Comparison of ENCODE assay signal across 8 mouse cellular contexts in genomic region chr1:133034091-133034460, GRCm38 (mm10). TPM values are rescaled to one million over a fixed set of nuclear protein-coding genes. Genes with fewer than 3 reads are reported as not detected.
DNase-seq lines count a peak whose midpoint lies in the region; ATAC-seq lines count a peak whose summit lies in the region.

No protein-coding gene starts in this region.

- DNase-seq in urinary bladder, postnatal 25 days (ENCODE audit: low spot score), result peak; percentile 30
- DNase-seq in urinary bladder, adult 2 months (ENCODE audit: low spot score), result no peak
- DNase-seq in cerebellum, postnatal 25 days, result peak; percentile 66 to 74
- peak; percentile 27 to 37 for DNase-seq in gastrocnemius, postnatal 36 days
- DNase-seq in liver, result peak; percentile 71

- no peaks in the 10 kb centered on the region for H3K27me3 ChIP-seq in intestine, embryonic 15.5 days (replicated peaks)
- no peaks in the 10 kb centered on the region for H3K27me3 ChIP-seq in midbrain, embryonic 15.5 days (replicated peaks)

- peak; percentile 81 for ATAC-seq in intestine, embryonic 15.5 days
- peak; percentile 78 for ATAC-seq in midbrain, embryonic 15.5 days (replicated peaks)
- ATAC-seq in activated CD4-positive, CD25-positive, alpha-beta regulatory T cell, adult 4 months, result no peak

- no peaks in the 10 kb centered on the region for H3K36me3 ChIP-seq in intestine, embryonic 15.5 days
- no peaks in the 10 kb centered on the region for H3K36me3 ChIP-seq in midbrain, embryonic 15.5 days (replicated peaks)

- H3K4me2 ChIP-seq in intestine, embryonic 15.5 days (replicated peaks), result peak overlapping the region; percentile 63
- H3K4me2 ChIP-seq in midbrain, embryonic 15.5 days, result peak overlapping the region; percentile 53

- H3K9me3 ChIP-seq in intestine, embryonic 15.5 days, result no peaks in the 10 kb centered on the region
- H3K9me3 ChIP-seq in midbrain, embryonic 15.5 days, result no peaks in the 10 kb centered on the region

- 2% methylated on average over 11 of the region's 11 CpGs for WGBS in intestine, embryonic 15.5 days
- WGBS in midbrain, embryonic 15.5 days, result 4% methylated on average over 11 of the region's 11 CpGs

- 0 out of 2 replicates have a peak overlapping the region, but pooled peaks have one; percentile 2 for H3K27ac ChIP-seq in intestine, embryonic 15.5 days
- H3K27ac ChIP-seq in midbrain, embryonic 15.5 days, result peak overlapping the region; percentile 55; the same call in 1 of the 2 replicates

- peak overlapping the region; percentile 57 for H3K4me3 ChIP-seq in intestine, embryonic 15.5 days (replicated peaks)
- H3K4me3 ChIP-seq in midbrain, embryonic 15.5 days, result peak overlapping the region; percentile 46

- intact Hi-C loops in gastrocnemius, postnatal 36 days (cut with DNase I), result loop anchor here (10.0 kb wide), 1 partner anchor 581 kb away; the partner anchor contains the start of gene Snrpe

- H3K4me1 ChIP-seq in intestine, embryonic 15.5 days (replicated peaks), result peaks cover 8% of the 10 kb centered on the region; the same call in 1 of the 2 replicates
- H3K4me1 ChIP-seq in midbrain, embryonic 15.5 days, result peaks cover 8% of the 10 kb centered on the region; the same call in 1 of the 2 replicates

- no peak overlapping the region for H3K9ac ChIP-seq in intestine, embryonic 15.5 days
- no peak overlapping the region for H3K9ac ChIP-seq in midbrain, embryonic 15.5 days

RNA-seq across cellular contexts. Expression of gene Mdm4, which starts 3.7 kb away (rescaled TPM):
- polyA plus RNA-seq in urinary bladder, adult 2 months (2012; rRNA removed), result 80.1 and 92.2 TPM in 2 replicates
- 10 to 100 TPM; 22.7 to 28.1 TPM for total RNA-seq in gastrocnemius, postnatal 36 days (2021)
- 27.1 and 31.9 TPM in 2 replicates for polyA plus RNA-seq in intestine, embryonic 15.5 days (2015; fragmentation: Nextera tagmentation; extraction: Ambion mirVana)
- 44.3 and 45.4 TPM in 2 replicates for polyA plus RNA-seq in midbrain, embryonic 15.5 days (2015; fragmentation: Nextera tagmentation; extraction: Ambion mirVana)
- polyA plus RNA-seq in activated CD4-positive, CD25-positive, alpha-beta regulatory T cell, adult 4 months (2017; shearing (Covaris generic)), result 100 to 1,000 TPM in 1 of 2 experiments, 10 to 100 TPM in 1; 84.8 to 102 TPM

RNA-seq across cellular contexts. Expression of gene Pik3c2b, which starts 11.4 kb away (rescaled TPM):
- 11.6 and 13.1 TPM in 2 replicates for polyA plus RNA-seq in urinary bladder, adult 2 months (2012; rRNA removed)
- 10 to 100 TPM in 1 of 2 experiments, 1 to 10 TPM in 1; 9.3 to 11.1 TPM for total RNA-seq in gastrocnemius, postnatal 36 days (2021)
- polyA plus RNA-seq in intestine, embryonic 15.5 days (2015; fragmentation: Nextera tagmentation; extraction: Ambion mirVana), result 6.1 and 7.0 TPM in 2 replicates
- 16.2 and 17.1 TPM in 2 replicates for polyA plus RNA-seq in midbrain, embryonic 15.5 days (2015; fragmentation: Nextera tagmentation; extraction: Ambion mirVana)
- under 1 TPM; 0.66 to 0.68 TPM for polyA plus RNA-seq in activated CD4-positive, CD25-positive, alpha-beta regulatory T cell, adult 4 months (2017; shearing (Covaris generic))
